Comparison of ENCODE assay signal across 14 mouse cellular contexts in genomic region chr5:122872626-122873025, GRCm38 (mm10).
"Had no signal": no experiment of that assay in that cellular context is flagged by ENCODE, and none has a peak within 500 bp of the region (broad histone marks: within the 10 kb centered on the region; RNA-seq: fewer than 3 reads in every experiment).

No protein-coding gene starts in this region.

- H3K9me3 ChIP-seq: midbrain, embryonic 10.5 days; midbrain, embryonic 12.5 days; midbrain, embryonic 15.5 days; neural tube, embryonic 12.5 days; stomach, embryonic 15.5 days had no signal

- H3K4me2 ChIP-seq: lung, embryonic 14.5 days; midbrain, embryonic 12.5 days; midbrain, embryonic 15.5 days; neural tube, embryonic 12.5 days; stomach, embryonic 15.5 days had no signal

- H3K4me3 ChIP-seq: midbrain, embryonic 10.5 days; midbrain, embryonic 12.5 days; midbrain, embryonic 15.5 days; neural tube, embryonic 12.5 days; stomach, embryonic 15.5 days had no signal

- H3K4me1 ChIP-seq: midbrain, embryonic 10.5 days; midbrain, embryonic 12.5 days; midbrain, embryonic 15.5 days; neural tube, embryonic 12.5 days; stomach, embryonic 15.5 days had no signal

- H3K27ac ChIP-seq: midbrain, embryonic 10.5 days; midbrain, embryonic 12.5 days; midbrain, embryonic 15.5 days; neural tube, embryonic 12.5 days; stomach, embryonic 15.5 days; stomach, postnatal 0 days had no signal

- DNase-seq: lung, adult 18-20 months; lung, embryonic 14.5 days; lung, postnatal 10 days; lung, postnatal 4 days; right cerebral cortex, postnatal 14 days; thymus, adult 2 months; thymus, postnatal 25 days; thymus, postnatal 4 days had no signal

- H3K27me3 ChIP-seq: midbrain, embryonic 12.5 days; midbrain, embryonic 15.5 days; neural tube, embryonic 12.5 days; stomach, embryonic 15.5 days had no signal

- ATAC-seq: midbrain, embryonic 15.5 days had no signal

- H3K9ac ChIP-seq: lung, embryonic 14.5 days; midbrain, embryonic 12.5 days; midbrain, embryonic 15.5 days; neural tube, embryonic 12.5 days; stomach, embryonic 15.5 days had no signal
